Mouse (Mus musculus): ENCODE results near the gene Trim72. TPM values are rescaled to one million over a fixed set of nuclear protein-coding genes. Genes with fewer than 3 reads are reported as not detected.
A peak's percentile ranks its signal among the peaks of the same experiment; 100 is the strongest.

Gene Trim72
- total RNA-seq (2021) = 10 to 100 TPM; 66.9 to 69.8 TPM

- peak; percentile 49 for DNase-seq
Observed at GRCm38 (mm10) chr7:128003688-128004087, at the start of gene Trim72. Gene Trim72, plus strand, starts transcription at chr7:128003949.

DNA sequence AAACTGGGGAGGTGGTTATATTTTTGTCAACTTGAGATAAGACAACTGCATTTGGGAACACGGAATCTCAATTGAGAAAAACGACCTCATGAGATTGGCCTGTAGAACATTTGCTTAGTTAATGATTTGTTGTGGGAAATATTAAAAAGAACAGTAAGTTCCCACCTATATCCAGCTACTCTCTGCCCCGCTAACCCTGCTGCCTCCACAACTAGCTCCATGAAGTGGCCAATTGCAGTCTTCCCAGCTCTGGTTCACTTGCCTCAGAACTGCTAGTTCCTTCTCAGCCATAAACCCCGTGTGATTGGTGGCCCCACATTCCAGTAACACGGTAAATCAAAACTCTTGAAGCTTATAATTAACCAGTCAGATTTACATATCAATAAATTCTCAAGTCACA is 44.4 kb upstream of the Trim72 start:
- DNase-seq = no peak

- DNase-seq = no peak
Observed at GRCm38 (mm10) chr7:127966371-127966918, 37.3 kb upstream of the Trim72 start.

DNA sequence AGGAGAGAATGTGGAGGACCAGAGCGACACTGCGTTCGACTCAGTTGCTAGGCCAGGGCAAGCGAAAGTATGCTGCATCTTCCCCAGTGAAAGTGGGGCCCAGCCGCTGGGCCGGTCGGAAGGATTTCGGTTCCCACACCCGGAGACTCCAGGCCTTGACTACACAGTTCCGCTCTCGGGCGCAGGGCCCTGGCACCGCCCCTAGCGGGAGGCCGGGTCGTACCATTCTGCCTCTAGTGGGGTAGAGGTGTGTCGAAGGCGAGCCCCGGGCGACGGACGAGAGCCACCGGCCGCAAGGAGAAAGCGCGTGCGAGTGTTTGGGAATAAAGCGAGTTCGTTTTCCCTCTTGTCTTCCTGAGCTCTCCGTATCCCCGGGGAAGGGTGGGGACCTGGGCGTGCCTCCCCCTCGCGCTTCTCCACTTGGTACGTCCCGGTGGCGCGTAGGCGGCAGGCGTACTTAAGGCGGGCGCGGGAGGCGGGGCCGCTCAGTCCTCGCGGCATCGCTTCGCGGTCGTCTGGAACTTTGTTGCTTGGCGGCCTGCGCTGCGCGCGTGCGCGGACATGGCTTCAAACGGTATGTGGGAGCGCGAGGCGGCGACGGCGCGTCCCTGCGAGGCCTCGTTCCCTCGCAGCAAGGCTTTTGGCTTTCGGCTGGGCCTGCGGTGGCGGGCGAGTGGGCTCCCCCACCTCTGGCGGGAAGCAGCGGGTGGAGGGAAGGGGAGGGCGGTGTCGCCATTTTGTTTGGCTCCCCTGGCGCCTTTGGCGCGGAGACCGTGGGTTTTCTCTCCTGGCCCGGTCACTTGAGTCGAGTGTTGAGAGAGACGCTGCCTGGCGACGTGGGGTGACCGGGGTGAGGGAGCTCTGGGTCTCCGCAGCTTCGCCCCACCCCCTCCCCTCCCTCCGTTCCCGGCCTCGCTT is 36.5 kb upstream of the Trim72 start, which contains the start of gene Fus:
Gene Fus (plus strand): TSS at position 454 of the 918 bp plus-strand sequence.
- peak; percentile 97 for DNase-seq

DNA sequence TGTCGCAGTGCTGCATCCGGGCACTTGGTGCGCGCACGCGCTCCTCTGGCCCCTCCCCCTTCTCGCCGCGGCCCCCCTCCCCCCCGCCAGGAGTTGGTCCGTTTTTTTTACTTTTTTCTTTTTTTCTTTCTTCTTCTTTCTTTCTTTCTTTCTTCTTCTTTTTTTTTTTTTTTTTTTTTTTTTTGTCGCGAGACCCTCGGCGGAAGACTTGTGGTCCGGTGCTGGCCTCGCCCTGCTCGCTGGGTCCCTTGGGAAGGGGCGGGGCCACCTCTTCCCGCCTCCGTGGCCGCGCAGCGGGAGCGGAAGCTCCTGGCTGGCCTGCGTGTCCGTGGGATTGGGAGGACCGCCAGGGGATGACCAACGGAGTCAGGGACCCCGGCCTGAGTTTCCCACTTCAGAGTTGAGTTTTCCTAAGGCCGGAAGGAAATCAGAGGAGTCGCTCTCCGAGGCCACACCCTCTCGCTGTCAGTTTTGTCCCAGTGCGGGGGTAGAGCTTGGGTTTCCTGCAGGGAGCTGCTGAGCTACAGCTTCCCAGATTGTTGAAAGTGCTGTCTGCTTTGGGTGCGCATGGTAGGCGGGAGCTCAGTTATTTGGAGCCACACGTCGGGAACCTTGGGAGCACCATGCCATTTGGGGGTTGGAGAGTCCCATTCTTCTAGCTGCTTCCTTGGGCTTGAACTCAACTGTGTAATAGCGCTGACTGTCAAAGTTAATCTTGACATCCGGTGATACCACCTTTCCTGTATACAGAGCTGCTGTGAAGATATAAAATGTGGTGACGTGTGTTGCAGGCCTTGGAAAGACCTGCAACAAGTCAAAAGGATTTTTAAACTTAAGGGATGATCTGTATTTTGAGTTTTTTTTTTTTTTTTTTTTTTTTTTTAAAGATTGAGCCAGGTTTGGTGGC is 35.6 kb upstream of the Trim72 start:
- DNase-seq = peak; percentile 88

DNA sequence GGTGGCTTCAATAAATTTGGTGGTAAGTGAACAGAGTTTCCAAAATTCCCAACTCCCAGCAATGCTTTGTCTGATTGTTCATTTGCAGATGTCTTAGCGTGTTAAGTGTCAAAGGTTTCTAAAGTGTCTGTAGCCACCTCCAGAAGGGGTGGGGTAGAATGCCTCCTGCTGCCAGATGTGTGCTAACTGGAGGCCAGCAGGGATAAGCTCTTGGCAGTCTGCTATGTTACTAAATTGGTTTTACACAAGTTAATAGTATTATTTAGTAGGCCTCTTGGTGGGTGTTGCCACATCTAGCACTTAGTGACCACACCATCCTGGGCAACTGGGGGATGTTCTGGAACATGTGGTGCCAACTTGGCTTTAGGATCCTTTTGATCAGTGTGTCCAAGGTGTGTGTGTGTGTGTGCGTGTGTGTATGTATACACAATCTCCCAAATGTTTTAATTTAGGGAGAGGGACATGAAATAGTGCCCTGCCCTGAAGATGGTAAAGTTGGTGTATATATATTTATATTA is 29.3 kb upstream of the Trim72 start:
- DNase-seq = no peak

DNA sequence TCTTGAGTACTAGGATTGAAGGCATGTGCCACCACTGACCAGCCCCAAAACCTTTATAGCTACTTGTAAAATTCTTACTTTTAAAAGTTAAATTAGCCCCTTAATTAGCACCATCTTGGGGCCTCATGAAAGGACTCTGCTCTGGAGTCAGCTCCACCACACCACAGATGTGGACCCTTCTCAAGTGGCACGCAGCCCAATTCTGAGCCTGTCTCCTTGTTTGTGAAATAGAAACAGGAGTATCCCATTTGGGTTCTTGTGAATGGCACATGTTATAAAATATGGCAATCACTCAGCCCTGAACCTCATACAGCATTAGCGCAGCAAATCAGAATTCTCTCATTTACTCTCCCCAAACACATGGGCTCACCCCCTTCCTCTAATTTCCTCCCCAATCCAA is 24.9 kb upstream of the Trim72 start:
- DNase-seq = no peak

DNA sequence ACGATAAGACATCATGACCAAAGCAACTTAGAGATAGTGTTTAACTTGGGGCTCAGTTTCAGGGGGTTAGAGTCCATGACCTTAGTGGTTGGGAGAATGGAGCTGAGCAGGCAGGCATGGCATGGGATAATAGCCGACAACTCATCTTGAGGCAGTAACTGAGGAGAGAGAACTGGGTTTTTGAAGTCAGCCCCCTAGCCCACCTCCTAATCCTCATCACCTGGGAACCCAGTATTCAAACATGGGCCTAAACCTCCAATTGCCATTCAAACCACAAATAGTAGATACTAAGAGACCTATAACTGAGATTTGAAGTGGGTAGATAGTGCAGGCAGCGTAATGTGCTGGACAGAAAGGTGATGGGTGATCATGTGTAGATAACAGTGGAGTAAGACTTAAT is 23.1 kb upstream of the Trim72 start:
- no peak for DNase-seq

- no peak for DNase-seq
Observed at GRCm38 (mm10) chr7:127988904-127989303, 14.8 kb upstream of the Trim72 start.

- DNase-seq = peak; percentile 86
Observed at GRCm38 (mm10) chr7:127991643-127992487, 11.9 kb upstream of the Trim72 start.

DNA sequence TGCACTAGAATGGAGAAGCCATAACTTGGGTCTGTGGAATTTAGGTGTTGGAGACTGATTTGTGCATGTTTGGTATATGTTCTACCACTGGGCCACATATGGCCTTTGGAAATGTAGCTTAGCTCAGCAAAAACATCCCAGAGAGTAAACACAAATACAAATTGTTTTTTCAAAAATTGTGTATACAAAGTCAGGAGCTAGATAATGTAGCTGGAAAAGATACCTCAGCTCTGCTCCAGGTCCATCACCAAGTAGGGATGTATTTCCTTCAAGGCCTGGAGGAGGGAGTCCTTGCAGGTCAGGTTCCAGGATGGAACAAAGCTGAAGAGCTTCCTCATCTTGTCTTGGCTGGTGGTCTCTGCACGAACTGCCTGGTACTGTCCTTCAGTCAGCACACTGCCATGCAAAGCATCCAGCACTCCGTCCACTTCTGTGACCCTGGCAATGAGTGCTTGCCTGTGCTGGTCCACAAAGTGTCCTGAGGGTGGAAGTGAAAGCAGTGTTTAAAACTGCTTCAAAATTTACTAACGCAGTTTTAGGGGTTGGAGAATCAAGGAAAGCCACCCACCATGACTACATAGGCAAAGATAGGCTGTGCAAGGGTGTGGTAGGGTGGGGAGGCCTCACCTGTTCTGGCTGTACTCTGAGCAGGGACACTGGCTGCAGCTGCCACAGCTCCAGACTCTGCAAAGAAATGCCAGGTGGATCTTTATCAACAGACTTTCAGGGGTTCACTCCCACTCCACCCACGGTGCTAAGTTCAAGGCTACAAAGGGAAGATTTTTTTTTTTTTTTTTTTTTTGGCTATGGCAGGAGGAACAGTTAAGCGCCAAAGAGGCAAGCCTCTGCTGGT is 11.0 kb upstream of the Trim72 start:
- no peak for DNase-seq

- peak; percentile 48 for DNase-seq
Observed at GRCm38 (mm10) chr7:127993341-127993977, 10.3 kb upstream of the Trim72 start, which contains the start of gene Pycard. Gene Pycard, minus strand, starts transcription at chr7:127993867.

GRCm38 (mm10) chr7:127999436-127999835 is 4.3 kb upstream of the Trim72 start:
- DNase-seq = no peak

GRCm38 (mm10) chr7:128000068-128000950 is 3.4 kb upstream of the Trim72 start:
- DNase-seq = no peak

- no peak for DNase-seq
Observed at GRCm38 (mm10) chr7:128003098-128003497, 651 bp upstream of the Trim72 start.

DNA sequence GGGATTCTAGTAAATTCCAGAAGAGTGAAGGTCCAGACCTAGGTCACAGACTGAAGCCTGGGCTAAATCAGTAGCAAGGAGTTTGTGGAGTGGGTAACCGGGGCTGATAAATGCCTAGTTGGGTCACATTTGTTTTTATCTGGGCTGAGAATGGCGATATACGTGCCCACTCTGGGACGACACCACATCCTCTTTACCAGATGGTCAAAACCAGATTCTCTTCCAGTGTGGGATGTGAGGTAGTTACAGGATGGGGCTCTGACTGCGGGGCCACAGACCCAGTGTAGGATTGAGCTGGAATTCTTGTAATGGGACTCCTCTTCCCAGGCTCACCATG is 369 bp downstream of the Trim72 start:
- DNase-seq = no peak

DNA sequence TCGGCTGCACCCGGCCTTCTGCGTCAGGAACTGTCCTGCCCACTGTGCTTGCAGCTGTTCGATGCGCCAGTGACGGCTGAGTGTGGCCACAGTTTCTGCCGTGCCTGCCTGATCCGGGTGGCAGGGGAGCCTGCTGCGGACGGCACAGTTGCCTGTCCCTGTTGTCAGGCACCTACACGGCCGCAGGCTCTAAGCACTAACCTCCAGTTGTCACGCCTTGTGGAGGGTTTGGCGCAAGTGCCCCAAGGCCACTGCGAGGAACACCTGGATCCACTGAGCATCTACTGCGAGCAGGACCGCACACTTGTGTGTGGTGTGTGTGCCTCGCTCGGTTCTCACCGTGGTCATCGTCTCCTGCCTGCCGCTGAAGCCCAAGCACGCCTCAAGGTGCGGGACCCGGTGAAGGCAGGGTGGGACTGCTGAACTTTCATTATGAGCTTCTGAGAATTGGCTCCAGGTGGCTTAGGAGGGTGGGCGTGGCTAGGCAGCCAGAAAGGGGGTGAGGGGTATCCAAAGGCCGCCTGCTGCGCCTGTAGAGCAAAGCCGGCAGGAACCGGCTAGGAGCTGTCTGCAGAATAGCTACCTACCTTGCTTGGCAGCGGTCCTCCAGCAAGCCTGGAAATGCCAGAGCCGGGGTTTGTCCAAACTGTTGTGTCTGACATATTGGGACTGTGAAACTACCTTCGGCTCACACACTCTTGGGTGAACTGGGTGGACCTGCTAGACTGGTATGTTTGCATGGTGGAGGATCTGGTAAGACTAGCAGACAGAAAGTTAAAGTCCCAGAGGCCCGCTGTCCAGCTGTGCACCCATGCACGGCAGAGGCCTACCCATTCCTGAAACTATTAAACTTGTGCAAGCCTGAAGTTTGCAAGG is 976 bp downstream of the Trim72 start:
- peak; percentile 47 for DNase-seq

GRCm38 (mm10) chr7:128006193-128006592 is 2.4 kb downstream of the Trim72 start:
- no peak for DNase-seq
